Mouse (Mus musculus) cortical plate, adult 2 months (tissue): ENCODE data around the gene 3110082J24Rik. TPM values are rescaled to one million over a fixed set of nuclear protein-coding genes. Genes with fewer than 3 reads are reported as not detected.

ENCODE experiments used
- H3K27ac ChIP-seq: fragments of 200-500 bp; 2 replicates; pipeline ENCODE4 v1.5.1; 2012; ENCODE audit warnings: low read length, control low read depth, inconsistent platforms; ENCODE audit not compliant: insufficient read depth
- H3K4me1 ChIP-seq: fragments of 200-500 bp; 2 replicates; pipeline ENCODE4 v1.6.1; 2011; ENCODE audit warnings: low read length; ENCODE audit not compliant: control insufficient read depth, insufficient read depth
- H3K4me3 ChIP-seq: fragments of 200-500 bp; 2 replicates; pipeline ENCODE4 v1.5.1; 2011; ENCODE audit warnings: mild to moderate bottlenecking, low read length, control low read depth; ENCODE audit not compliant: insufficient read depth
- CTCF ChIP-seq: fragments of 200-500 bp; IDR thresholded peaks from 2 replicates; pipeline ENCODE4 v1.5.1; 2011; ENCODE audit warnings: mild to moderate bottlenecking, control low read depth, low read length; ENCODE audit not compliant: insufficient read depth; ENCODE audit errors: extremely low read depth
- POLR2A ChIP-seq: fragments of 200-500 bp; IDR thresholded peaks from 2 replicates; pipeline ENCODE4 v1.6.1; 2011; ENCODE audit warnings: mild to moderate bottlenecking, low read length, control low read depth; ENCODE audit not compliant: insufficient read depth; ENCODE audit errors: extremely low read depth
- polyA plus RNA-seq: library from polyadenylated mRNA; depleted of rRNA; stranded (reverse); fragments of >200 nt; gene quantifications from 2 replicates; pipeline ENCODE4 v1.2.3, GENCODE M21; 2012; rRNA removed

The 3110082J24Rik gene
- polyA plus RNA-seq = 3.8 and 4.6 TPM in 2 replicates

DNA sequence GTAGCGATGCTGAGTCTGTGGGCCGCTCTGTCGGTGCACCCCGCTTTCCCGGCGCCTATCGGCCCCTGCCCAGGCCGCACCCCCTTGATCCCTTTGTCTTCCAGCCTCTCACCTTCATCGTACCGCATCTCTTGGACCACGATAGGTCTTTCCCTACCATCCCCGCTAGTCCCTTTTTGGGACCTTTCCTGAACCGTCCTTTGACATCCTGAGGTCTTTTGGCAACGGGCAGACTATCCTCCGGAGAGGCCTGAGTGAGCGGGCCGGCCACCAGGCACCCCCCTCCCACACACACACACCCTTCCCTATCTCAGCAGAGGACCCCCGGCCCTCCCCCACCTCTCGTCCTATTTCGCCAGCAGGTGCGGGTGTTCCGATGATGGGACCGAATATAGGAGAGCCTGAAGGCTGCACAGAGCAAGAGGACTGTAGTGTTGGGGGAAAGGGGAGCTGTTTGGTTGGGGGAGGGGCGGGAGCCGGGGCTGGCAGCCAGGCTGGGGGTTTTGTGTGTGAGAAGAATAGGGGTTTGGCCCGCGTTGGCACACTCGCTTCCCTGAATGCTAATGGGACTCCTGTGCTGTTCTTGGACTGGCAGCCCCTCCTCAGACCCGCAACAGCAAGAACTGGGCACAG, at the start of gene 3110082J24Rik:
TSS of gene 3110082J24Rik (minus strand) at position 419 of the 633 bp plus-strand sequence.
- no peaks in the 10 kb centered on the region for H3K4me1 ChIP-seq
- H3K27ac ChIP-seq = no peak within 1 kb of the TSS
- TF ChIP-seq POLR2A (0 out of 2 replicates have a peak, but pooled peaks have one; percentile 4), CTCF (no peak)
- peak within 1 kb of the TSS; percentile 14 for H3K4me3 ChIP-seq

DNA sequence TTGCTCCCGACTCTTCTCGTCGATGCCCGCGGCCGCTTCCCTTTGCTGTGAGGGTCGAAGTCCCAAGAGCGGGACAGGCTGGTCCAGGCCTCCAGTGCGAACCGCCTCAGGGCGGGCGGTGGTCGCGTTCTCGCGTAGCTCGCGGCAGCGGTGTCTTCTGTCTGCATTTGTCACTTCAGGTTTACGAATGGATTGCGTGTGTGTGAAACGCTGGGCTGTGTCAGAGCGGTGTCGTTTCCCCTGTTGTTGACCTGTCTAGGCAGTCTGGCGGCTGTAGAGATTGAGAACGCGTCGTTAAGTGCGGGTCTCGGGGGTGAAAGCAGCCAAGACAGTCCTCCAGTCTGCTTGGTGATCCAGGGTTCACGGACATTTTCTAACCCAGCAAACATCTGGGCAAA, 49.5 kb upstream of the 3110082J24Rik start:
- Histone ChIP-seq H3K4me1 (peaks cover 4% of the 10 kb centered on the region), H3K4me3 (peak overlapping the region; percentile 94), H3K27ac (peak overlapping the region; percentile 96)
- TF ChIP-seq CTCF (no peak), POLR2A (no peak)

DNA sequence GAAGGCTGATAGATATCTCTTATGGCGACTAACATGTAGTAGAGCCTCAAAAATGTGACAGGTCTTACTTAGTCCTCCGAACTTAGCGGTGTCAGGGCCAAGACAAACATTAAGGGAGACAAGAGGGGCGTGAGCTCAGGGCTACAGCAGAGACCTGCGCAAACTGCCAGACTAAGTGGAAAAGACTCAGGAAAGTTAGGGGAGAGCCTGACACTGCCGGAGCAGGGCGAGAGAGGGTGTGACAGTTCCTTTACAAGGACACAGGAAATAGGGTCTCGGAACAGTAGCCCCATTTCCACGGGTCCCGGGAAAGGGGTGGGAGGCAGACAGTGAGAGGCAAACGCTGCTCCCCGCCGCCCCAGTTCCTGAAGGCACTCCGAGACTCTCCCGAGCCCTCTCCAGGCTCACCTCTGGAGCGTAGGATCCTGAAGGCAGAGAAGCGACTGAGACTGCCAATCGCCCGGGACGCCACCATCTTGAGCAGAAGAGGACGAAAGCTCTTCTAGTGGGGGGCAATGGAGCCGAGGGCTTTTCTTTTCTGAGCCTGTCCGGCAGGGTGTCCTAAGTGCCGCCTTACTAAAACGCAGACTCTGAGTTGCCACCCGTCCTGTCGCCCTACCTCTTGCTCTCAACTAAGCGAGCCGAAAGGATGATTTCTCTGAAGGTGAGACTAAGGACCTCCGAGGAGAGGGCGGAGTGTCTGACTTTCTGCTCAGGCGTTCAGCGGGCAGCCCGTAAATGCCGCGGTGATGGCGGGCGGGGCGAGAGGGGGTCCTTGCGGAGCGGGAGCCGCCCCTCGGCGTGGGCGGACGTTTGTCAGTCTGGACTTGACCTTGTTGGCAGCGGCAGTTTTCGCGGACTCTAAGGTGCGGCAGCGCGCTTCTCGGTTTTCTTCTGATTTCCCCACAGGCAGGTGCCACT, 48.8 kb upstream of the 3110082J24Rik start, which contains the start of the genes Hadha and Hadhb:
TSS of gene Hadha (minus strand) at position 689 of the 921 bp plus-strand sequence.
TSS of gene Hadhb (plus strand) at position 775 of the 921 bp plus-strand sequence.
- H3K27ac ChIP-seq = peak within 1 kb of the TSS; percentile 96
- TF ChIP-seq POLR2A (peak; percentile 94), CTCF (no peak)
- H3K4me1 ChIP-seq = peaks cover 1% of the 10 kb centered on the region; the same call in 1 of the 2 replicates
- H3K4me3 ChIP-seq = peak within 1 kb of the TSS; percentile 94

DNA sequence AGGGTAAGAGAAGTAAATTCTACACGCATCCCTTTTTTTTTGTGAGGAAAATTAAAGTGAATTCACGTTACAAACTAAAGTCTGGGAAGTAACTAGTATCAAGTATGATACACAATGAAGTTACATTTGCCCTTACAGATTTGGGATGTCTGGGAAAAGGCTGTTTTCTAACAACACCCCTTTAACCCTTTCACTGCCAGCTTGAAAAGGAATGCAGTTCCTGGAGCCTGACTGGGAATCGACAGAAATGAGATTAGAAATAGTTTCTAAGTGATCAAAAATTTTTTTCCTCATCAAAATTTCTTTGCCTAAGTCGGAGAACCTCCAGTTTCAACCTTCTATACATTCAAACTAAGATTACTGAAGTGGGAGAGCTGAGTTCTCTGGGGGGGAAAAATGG, 48.1 kb upstream of the 3110082J24Rik start:
- TF ChIP-seq CTCF = no peak
- no peak for TF ChIP-seq POLR2A
- H3K4me1 ChIP-seq = peaks cover 1% of the 10 kb centered on the region; the same call in 1 of the 2 replicates
- no peak overlapping the region for H3K27ac ChIP-seq
- peak overlapping the region; percentile 94 for H3K4me3 ChIP-seq

DNA sequence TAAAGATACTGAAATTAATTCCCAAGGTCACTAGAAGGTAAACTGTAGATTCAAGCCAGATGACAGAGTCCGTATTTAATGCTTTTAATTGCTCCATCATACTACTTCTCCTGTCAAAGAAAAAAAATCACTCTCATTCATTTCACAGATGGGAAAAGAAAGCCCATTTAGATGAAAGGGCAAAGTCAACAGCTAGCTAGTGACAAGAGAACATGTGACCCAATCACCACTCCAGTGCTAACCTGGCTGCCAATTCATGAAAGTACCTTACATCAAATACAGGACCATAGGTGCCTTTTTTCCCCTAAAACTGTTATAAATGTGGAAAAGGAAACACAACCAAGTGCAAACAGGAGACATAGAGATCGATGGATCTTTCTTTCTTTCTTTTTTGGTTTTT, 47.3 kb upstream of the 3110082J24Rik start:
- no peak for TF ChIP-seq CTCF
- TF ChIP-seq POLR2A = no peak
- Histone ChIP-seq H3K4me1 (peaks cover 1% of the 10 kb centered on the region; the same call in 1 of the 2 replicates), H3K4me3 (no peak overlapping the region), H3K27ac (no peak overlapping the region)

DNA sequence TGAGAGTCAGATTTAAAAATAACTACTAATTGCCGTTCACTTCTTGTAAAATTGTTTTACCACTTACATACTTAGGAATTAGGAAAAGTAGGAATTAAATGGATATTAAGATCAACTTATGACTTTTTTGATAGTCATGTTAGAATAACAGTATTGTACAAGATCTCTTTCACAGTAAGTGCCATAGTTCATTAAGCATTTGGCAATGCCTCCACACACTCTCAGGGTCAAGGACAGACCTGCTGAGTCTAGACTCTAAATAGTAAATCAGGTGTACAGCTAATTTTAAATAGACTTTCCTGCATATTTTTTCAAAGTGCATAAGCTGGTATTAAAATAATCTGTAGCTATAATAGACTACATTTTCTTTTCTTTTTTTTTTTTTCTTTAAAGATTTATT, 46.5 kb upstream of the 3110082J24Rik start:
- Histone ChIP-seq H3K27ac (no peak overlapping the region), H3K4me1 (peaks cover 1% of the 10 kb centered on the region; the same call in 1 of the 2 replicates), H3K4me3 (no peak overlapping the region)
- no peak for TF ChIP-seq POLR2A
- no peak for TF ChIP-seq CTCF

DNA sequence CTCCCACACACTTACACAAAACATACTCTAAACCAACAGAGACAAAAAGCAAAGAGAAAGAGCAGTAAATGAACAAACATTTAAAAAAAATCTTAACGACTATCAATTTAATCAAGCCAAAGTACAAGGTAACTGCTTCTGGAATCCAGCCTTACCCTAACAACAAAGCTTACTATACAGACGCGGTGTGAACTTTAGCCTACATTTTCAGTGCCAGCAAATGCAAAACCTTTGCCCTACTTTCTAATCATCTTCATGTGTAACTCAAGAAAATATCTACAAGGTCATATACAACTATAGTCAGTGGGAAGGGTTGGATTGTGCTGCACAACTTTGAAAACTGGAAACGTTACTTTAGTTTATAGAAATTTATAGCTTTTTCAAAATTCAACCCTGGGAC, 46.1 kb upstream of the 3110082J24Rik start:
- TF ChIP-seq CTCF (no peak), POLR2A (no peak)
- Histone ChIP-seq H3K4me3 (no peak overlapping the region), H3K4me1 (peaks cover 1% of the 10 kb centered on the region; the same call in 1 of the 2 replicates), H3K27ac (no peak overlapping the region)

DNA sequence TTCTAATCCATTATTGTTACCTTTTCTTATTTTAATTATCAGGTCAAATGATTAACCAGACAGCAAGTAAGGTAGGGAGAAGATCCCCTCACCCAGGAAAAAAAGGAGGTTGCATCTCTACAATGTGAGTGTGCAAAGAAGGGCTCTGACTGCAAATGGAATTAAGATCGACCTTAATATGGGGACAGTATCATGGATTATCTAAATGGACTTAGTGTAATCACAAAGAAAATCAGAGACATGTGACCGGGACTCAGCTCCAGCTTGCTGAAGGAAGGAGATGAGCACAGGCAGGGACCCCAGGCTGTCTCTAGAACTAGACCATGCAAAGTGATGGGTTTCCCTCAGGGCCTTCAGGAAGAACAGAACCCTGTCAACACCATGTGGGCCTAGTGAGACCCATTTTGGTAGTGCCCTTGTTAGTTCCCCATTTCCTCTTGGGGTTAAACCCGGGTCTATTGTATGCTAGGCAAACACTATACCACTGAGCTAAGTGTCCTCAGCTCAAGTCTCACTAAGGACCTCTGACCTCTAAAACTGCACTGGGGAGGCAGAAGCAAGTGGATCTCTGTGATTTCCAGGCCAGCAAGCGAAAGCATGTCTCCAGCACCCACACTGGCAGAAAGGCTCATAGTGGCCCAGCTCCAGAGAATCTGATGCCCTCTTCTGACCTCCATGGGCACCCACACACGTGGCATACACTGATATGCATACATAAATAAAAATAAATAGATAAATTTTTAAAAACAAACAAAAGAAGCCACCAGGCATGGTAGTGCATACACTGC, 42.4 kb upstream of the 3110082J24Rik start:
- H3K27ac ChIP-seq = no peak overlapping the region
- TF ChIP-seq CTCF (no peak), POLR2A (no peak)
- no peak overlapping the region for H3K4me3 ChIP-seq
- H3K4me1 ChIP-seq = no peaks in the 10 kb centered on the region; the same call in 1 of the 2 replicates

DNA sequence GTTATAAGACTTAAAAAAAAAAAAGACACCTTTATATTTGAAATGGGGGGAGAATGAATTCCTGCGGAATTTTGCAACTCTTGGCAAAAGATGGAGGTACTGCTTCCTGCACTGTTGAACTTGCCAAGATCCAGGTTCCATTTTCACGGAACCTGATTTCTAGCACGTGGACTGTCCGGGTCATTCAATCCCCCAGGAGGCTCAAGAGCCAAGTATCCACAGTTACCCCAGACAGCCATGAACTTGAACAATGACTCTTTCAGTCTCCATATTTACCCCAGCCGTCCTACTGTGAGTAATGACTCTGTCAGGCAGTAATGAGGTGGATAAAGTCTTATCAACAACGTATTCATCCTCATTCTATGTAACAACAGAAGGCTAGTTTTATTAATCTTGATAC, 40.6 kb upstream of the 3110082J24Rik start:
- Histone ChIP-seq H3K4me3 (no peak overlapping the region), H3K4me1 (no peaks in the 10 kb centered on the region), H3K27ac (no peak overlapping the region)
- TF ChIP-seq POLR2A (no peak), CTCF (no peak)
